Mouse (Mus musculus): ENCODE data around the gene Npy. TPM values are rescaled to one million over a fixed set of nuclear protein-coding genes. Genes with fewer than 3 reads are reported as not detected.

Npy gene
- polyA plus RNA-seq (2015; fragmentation: Nextera tagmentation; extraction: Ambion mirVana): 0.18 and 0.35 TPM in 2 replicates

DNA sequence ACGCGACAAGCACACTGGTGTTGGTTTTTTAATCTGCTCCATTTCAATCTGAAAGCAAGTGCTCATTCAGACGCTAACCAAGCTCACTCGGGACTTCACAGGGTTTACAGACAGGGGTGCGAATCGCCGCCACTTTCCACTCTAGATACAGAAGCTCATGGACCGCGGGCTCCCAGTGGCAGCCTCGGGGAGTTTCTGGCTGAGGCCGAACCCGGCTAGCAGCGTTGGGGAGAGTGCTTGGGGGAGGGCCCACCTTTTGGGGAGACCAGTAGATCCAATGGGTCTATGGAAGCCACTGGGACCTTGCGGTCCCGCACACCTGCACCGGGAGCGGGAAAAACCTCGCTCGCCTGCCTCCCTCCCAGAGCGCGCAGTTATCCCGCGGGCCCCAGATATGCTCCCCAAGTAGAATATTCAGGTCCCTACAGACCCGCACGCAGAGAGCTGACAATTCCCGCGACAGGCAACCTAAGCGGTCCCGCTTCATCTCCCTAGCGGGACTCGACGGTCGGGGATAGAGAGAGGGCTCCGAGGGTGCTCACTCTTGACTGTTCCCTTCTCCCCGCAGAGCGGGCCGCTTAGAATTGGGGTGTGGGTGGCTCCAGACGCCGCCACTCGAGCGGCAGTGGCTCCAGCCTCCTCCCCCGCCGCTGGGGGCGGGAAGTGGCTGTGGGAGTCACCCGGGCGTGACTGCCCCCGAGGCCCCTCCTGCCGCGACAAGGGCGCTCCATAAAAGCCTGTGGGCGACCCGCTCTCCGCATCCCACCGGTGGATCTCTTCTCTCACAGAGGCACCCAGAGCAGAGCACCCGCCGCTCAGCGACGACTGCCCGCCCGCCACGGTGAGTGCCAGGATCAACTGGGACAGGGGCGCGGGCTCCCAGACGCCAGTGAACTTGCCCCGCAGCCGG is at the start of gene Npy:
Gene Npy, plus strand, starts transcription at position 750 of the 910 bp plus-strand sequence.
- peaks cover 7% of the 10 kb centered on the region; the same call in 1 of the 2 replicates for H3K4me1 ChIP-seq (replicated peaks)
- peak within 1 kb of the TSS; percentile 43 for H3K4me3 ChIP-seq (replicated peaks)
- H3K4me2 ChIP-seq: peak within 1 kb of the TSS; percentile 57
- no peak within 1 kb of the TSS for H3K9ac ChIP-seq
- DNase-seq: no peak
- ATAC-seq (ENCODE audit: low read depth): no peak
- peaks cover 70% of the 10 kb centered on the region for H3K27me3 ChIP-seq
- no peaks in the 10 kb centered on the region for H3K9me3 ChIP-seq (replicated peaks)
- no peaks in the 10 kb centered on the region for H3K36me3 ChIP-seq
- 1% methylated on average over 66 of the region's 66 CpGs for WGBS (ENCODE audit: insufficient replicate concordance)
- no peak within 1 kb of the TSS for H3K27ac ChIP-seq

DNA sequence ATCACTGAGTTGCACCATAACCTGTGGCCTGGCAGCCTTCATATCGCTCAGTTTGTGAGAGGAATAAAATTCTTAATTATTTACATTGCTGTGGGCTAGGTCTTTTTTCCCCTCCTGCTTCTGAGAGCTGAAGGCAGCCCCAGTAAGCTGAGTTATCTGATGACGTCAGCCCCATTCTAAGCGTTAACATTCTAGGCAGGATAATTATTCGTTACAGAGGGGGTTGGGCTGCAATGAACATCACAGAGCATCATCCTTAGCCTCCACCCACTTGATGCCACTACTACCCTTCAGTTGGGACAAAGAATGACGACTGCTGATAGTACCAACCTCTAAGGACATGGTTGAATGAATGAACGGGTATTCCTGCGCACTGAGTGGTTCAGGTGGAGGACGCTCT is 47.5 kb upstream of the Npy start:
- no peak overlapping the region for H3K4me3 ChIP-seq (replicated peaks)
- 58% methylated on average over 8 of the region's 8 CpGs for WGBS (ENCODE audit: insufficient replicate concordance)
- no peaks in the 10 kb centered on the region for H3K9me3 ChIP-seq (replicated peaks)
- H3K27me3 ChIP-seq: no peaks in the 10 kb centered on the region
- H3K9ac ChIP-seq: no peak overlapping the region
- no peaks in the 10 kb centered on the region for H3K4me1 ChIP-seq (replicated peaks)
- no peak overlapping the region for H3K27ac ChIP-seq
- no peak for DNase-seq
- no peak for ATAC-seq (ENCODE audit: low read depth)
- no peak overlapping the region for H3K4me2 ChIP-seq
- no peaks in the 10 kb centered on the region for H3K36me3 ChIP-seq

DNA sequence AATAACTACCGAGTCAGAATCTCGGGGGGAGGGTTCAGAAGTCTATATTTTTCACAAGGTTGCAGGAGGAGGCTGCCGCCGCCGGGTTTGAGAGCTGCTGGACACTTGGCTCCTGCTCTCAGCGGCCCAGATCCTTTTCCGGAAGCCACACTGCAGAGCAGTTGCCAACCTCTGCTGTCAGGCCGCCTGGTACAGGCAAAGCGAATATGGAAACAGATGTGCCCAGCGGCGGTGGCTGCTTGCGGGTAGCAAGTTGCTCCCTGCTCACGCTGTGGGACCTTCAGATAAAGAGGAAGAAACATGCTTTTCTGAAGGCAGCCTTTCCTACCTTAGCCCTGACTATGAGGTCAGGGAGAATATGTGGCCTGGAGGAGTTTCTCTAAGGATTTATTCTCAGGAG is 44.4 kb upstream of the Npy start:
- Histone ChIP-seq H3K4me1 (replicated peaks) (no peaks in the 10 kb centered on the region), H3K27ac (no peak overlapping the region), H3K4me3 (replicated peaks) (no peak overlapping the region), H3K9ac (no peak overlapping the region), H3K4me2 (no peak overlapping the region), H3K9me3 (replicated peaks) (no peaks in the 10 kb centered on the region), H3K36me3 (no peaks in the 10 kb centered on the region), H3K27me3 (no peaks in the 10 kb centered on the region)
- WGBS (ENCODE audit: insufficient replicate concordance): 38% methylated on average over 13 of the region's 13 CpGs
- DNase-seq: no peak
- no peak for ATAC-seq (ENCODE audit: low read depth)

DNA sequence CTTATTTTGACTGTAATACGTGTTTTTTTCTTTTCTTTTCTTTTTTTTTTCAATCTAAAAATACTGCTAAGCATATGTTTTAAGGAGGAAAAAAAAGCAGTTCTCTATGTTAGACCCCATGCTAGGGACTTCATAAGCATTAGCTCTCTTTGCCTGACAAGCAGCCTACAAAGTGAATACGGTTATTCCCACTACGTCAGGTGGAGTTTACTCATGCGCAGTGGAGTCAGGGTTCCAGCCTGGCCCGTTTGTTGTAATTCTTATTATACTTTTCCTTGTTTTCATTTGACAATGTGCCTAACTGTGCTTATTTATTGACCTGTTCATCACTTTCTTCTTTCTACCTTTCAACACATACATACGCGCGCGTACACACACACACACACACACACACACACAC is 43.8 kb upstream of the Npy start:
- 84% methylated on average over 9 of the region's 9 CpGs for WGBS (ENCODE audit: insufficient replicate concordance)
- Histone ChIP-seq H3K4me3 (replicated peaks) (no peak overlapping the region), H3K27ac (no peak overlapping the region), H3K9me3 (replicated peaks) (no peaks in the 10 kb centered on the region), H3K27me3 (no peaks in the 10 kb centered on the region), H3K9ac (no peak overlapping the region), H3K36me3 (no peaks in the 10 kb centered on the region), H3K4me1 (replicated peaks) (no peaks in the 10 kb centered on the region), H3K4me2 (no peak overlapping the region)
- DNase-seq (no peak), ATAC-seq (ENCODE audit: low read depth) (no peak)

DNA sequence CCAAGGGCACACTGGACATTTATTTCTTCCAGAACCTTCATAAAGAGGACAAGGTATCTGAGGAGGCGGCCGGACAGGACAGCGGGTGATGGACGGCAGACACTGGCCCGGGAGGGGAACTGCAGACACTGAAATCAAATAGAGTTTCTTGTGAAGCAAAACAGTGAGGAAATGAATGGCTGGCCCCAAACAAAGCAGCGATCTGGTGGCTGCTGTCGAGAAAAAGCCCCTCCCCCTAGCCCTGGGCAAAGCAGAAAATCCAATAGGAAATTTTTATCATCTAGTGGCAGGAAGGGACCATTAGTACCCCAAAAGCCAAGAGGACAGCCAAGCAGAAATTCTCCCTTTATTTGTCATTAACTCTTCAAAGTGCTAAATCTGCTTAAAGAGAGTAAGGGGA is 42.9 kb upstream of the Npy start:
- Histone ChIP-seq H3K27me3 (no peaks in the 10 kb centered on the region), H3K4me3 (replicated peaks) (no peak overlapping the region), H3K9ac (no peak overlapping the region), H3K9me3 (replicated peaks) (no peaks in the 10 kb centered on the region), H3K27ac (no peak overlapping the region), H3K36me3 (no peaks in the 10 kb centered on the region), H3K4me1 (replicated peaks) (no peaks in the 10 kb centered on the region), H3K4me2 (no peak overlapping the region)
- no peak for DNase-seq
- no peak for ATAC-seq (ENCODE audit: low read depth)
- WGBS (ENCODE audit: insufficient replicate concordance): 36% methylated on average over 7 of the region's 7 CpGs

DNA sequence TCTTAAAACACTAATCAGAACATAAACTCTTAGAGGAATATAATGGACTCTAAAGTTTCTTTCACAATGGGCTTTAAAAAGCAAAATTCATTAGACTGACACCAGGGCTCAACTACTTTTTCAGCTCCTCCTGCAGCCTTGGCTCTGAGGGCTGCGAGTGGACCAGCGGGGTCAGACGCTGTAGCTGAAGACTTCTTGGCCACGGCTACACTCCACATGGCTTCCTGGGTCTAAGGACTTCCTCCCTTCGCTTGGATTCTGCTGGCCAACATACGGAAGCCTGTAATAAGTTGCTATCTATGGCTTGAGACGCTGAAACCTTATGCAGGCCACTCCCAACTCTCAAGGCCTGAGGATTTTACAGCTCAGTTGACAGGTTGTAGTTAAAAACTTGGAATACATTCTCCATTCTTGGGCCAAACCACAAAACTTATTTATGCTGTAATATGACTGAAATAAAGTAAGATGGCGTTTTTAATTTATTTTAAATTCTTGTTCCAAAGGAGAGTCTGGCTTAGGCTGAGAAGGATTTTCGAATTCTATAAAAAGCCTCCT is 41.6 kb upstream of the Npy start:
- 53% methylated on average over 9 of the region's 9 CpGs for WGBS (ENCODE audit: insufficient replicate concordance)
- no peak overlapping the region for H3K4me3 ChIP-seq (replicated peaks)
- H3K36me3 ChIP-seq: no peaks in the 10 kb centered on the region
- no peak overlapping the region for H3K4me2 ChIP-seq
- H3K9ac ChIP-seq: no peak overlapping the region
- no peaks in the 10 kb centered on the region for H3K9me3 ChIP-seq (replicated peaks)
- ATAC-seq (ENCODE audit: low read depth) (no peak), DNase-seq (no peak)
- H3K27me3 ChIP-seq: no peaks in the 10 kb centered on the region
- no peaks in the 10 kb centered on the region for H3K4me1 ChIP-seq (replicated peaks)
- H3K27ac ChIP-seq: no peak overlapping the region

DNA sequence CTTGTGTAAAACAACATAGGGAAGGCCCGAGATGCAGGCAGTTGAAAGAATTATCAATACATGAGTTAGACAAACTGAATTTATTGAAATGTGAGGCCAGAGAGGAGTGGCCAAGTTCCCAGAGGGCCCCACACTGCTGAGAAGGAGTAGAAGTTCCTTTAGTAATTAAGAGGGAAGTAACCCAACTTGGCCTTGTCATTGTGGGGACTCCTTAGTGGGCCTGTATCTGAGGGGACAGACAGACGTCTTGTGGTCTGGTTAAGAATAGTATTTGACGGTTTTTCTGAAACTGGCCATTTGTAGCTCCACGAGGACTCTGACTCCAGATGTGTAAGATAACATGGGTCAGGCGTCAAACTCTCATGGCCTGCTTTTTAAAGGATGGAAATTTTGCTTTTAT is 40.7 kb upstream of the Npy start:
- no peak for ATAC-seq (ENCODE audit: low read depth)
- no peaks in the 10 kb centered on the region for H3K36me3 ChIP-seq
- H3K9me3 ChIP-seq (replicated peaks): no peaks in the 10 kb centered on the region
- DNase-seq: no peak
- no peaks in the 10 kb centered on the region for H3K27me3 ChIP-seq
- H3K27ac ChIP-seq: no peak overlapping the region
- no peaks in the 10 kb centered on the region for H3K4me1 ChIP-seq (replicated peaks)
- H3K9ac ChIP-seq: no peak overlapping the region
- WGBS (ENCODE audit: insufficient replicate concordance): 22% methylated on average over 5 of the region's 5 CpGs
- H3K4me3 ChIP-seq (replicated peaks): no peak overlapping the region
- H3K4me2 ChIP-seq: no peak overlapping the region

DNA sequence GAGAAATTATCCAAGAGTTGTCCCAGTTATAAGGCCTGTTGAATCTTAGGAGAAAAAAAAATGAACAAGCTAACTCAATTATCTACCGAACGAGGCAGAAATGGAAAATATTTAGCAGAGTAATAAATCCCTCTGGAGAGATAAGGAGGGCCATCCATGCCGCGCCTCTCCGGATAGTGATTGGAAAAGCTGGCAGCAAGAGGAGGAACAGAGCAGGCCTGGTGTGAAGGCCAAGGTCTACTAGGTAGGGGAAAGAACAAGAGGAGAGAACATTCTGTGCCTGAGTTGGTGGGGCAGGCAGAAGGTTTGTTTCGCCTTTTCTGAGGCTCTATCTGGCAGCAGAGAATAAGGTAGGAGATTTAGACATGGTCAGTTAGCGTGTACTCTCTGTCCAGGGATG is 39.8 kb upstream of the Npy start:
- Histone ChIP-seq H3K27ac (no peak overlapping the region), H3K9ac (no peak overlapping the region), H3K4me1 (replicated peaks) (no peaks in the 10 kb centered on the region), H3K27me3 (no peaks in the 10 kb centered on the region), H3K36me3 (no peaks in the 10 kb centered on the region), H3K9me3 (replicated peaks) (no peaks in the 10 kb centered on the region), H3K4me3 (replicated peaks) (no peak overlapping the region), H3K4me2 (no peak overlapping the region)
- WGBS (ENCODE audit: insufficient replicate concordance): 70% methylated on average over 7 of the region's 7 CpGs
- ATAC-seq (ENCODE audit: low read depth) (no peak), DNase-seq (no peak)

DNA sequence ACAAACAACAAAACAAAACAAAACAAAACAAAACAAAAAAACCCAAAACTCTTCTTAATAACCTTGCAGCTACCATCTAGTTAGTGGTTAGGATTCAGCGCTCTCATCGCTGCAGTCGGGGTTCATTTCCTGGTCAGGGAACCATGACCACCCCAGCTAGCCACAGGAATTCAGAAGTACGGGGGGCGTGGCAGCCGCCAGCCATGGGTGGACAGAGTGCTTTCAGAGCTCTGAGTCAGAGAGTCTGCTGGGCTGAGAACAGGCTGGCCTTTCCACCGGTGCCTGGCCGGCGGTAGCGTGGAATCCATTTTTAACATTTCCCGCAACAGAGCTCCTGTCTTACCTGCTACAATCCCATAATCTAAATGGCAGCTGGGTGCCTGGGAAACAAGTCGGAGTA is 30.0 kb upstream of the Npy start:
- 50% methylated on average over 12 of the region's 12 CpGs for WGBS (ENCODE audit: insufficient replicate concordance)
- DNase-seq (no peak), ATAC-seq (ENCODE audit: low read depth) (no peak)
- H3K9me3 ChIP-seq (replicated peaks): no peaks in the 10 kb centered on the region
- no peaks in the 10 kb centered on the region for H3K27me3 ChIP-seq
- H3K9ac ChIP-seq: no peak overlapping the region
- H3K4me2 ChIP-seq: no peak overlapping the region
- no peak overlapping the region for H3K27ac ChIP-seq
- no peaks in the 10 kb centered on the region for H3K4me1 ChIP-seq (replicated peaks)
- no peaks in the 10 kb centered on the region for H3K36me3 ChIP-seq
- H3K4me3 ChIP-seq (replicated peaks): no peak overlapping the region

DNA sequence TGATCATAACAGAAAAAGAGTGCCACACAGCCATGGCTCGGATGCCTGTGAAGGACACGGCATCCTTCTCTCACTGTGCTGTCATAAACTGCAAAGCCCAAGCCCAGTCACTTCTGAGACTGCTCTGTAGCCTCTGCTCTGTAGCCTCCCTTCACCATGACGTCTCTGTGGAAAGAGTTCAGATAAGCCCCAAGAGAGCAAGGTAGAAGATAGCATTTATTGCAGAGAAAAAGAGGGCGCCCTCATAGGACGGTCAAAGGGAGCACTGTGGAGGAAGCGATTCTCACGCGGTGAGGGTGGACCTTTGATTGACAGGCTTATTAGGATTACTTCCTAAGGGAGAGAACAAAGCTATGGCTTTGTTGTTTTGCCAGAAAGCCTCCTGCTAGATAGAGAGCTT is 18.4 kb upstream of the Npy start:
- 54% methylated on average over 8 of the region's 8 CpGs for WGBS (ENCODE audit: insufficient replicate concordance)
- H3K4me3 ChIP-seq (replicated peaks): no peak overlapping the region
- H3K9ac ChIP-seq: no peak overlapping the region
- DNase-seq (no peak), ATAC-seq (ENCODE audit: low read depth) (no peak)
- no peaks in the 10 kb centered on the region for H3K27me3 ChIP-seq
- H3K36me3 ChIP-seq: no peaks in the 10 kb centered on the region
- H3K27ac ChIP-seq: no peak overlapping the region
- H3K9me3 ChIP-seq (replicated peaks): no peaks in the 10 kb centered on the region
- no peaks in the 10 kb centered on the region for H3K4me1 ChIP-seq (replicated peaks)
- H3K4me2 ChIP-seq: no peak overlapping the region

DNA sequence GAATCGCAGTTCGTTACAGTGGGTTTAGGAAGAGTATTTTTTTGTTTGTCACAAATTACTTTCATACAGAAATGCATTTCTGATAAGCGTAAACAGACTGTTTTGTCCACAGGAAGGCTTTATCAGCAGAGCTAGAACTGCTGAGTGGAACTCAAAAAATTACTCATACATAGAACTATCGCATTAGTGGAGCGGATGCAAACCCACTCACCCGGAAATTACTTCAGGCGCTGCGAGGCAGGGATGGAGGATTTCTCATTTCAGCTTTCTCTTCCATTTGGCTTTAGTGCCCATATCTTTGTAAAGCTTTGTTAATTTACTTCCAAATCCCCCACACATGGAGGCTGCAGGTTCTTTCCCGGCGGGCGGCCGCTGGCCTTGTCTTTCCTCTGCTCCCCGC is 14.4 kb upstream of the Npy start:
- Histone ChIP-seq H3K27ac (no peak overlapping the region), H3K4me3 (replicated peaks) (no peak overlapping the region), H3K9me3 (replicated peaks) (no peaks in the 10 kb centered on the region), H3K27me3 (no peaks in the 10 kb centered on the region), H3K4me1 (replicated peaks) (no peaks in the 10 kb centered on the region), H3K4me2 (peak overlapping the region; percentile 30), H3K36me3 (no peaks in the 10 kb centered on the region), H3K9ac (no peak overlapping the region)
- WGBS (ENCODE audit: insufficient replicate concordance): 31% methylated on average over 13 of the region's 13 CpGs
- ATAC-seq (ENCODE audit: low read depth) (no peak), DNase-seq (no peak)

DNA sequence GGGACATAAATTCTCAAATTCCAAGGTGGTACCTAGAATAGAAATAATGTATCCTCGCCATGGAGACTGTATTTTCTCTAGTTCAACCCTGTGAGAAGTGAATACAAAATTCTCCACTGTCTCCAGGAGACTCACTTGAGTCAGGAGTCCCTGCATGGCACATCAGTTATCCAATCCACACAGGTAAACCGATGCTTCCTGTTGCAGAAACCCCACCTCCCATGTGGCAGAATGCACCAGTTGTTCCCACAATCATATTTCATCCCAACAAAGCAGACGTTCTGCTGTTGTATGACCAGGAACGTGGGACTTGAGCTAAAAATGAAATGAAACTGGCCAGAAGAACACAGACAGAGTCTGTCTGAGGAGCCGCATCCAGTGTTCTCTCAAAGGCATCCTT is 5.3 kb upstream of the Npy start:
- H3K4me1 ChIP-seq (replicated peaks): no peaks in the 10 kb centered on the region; the same call in 1 of the 2 replicates
- no peak overlapping the region for H3K27ac ChIP-seq
- ATAC-seq (ENCODE audit: low read depth) (no peak), DNase-seq (no peak)
- no peak overlapping the region for H3K4me3 ChIP-seq (replicated peaks)
- no peaks in the 10 kb centered on the region for H3K9me3 ChIP-seq (replicated peaks)
- peaks cover 32% of the 10 kb centered on the region for H3K27me3 ChIP-seq
- H3K36me3 ChIP-seq: no peaks in the 10 kb centered on the region
- H3K4me2 ChIP-seq: no peak overlapping the region
- no peak overlapping the region for H3K9ac ChIP-seq
- 49% methylated on average over 5 of the region's 5 CpGs for WGBS (ENCODE audit: insufficient replicate concordance)
